Mouse (Mus musculus): Measurements from ENCODE around the gene Gng12. TPM values are rescaled to one million over a fixed set of nuclear protein-coding genes. Genes with fewer than 3 reads are reported as not detected.

The Gng12 gene
- polyA plus RNA-seq, 1 experiment from 2014 or later, result 73.9 TPM

- H3K4me3 ChIP-seq (ENCODE audit: control insufficient read depth in 1 of 2, insufficient read depth in 1 of 2, low read depth in 1 of 2, low read length in 2 of 2), result no peak overlapping the region
- WGBS, result 94% methylated on average over 3 of the region's 3 CpGs
- H3K9me3 ChIP-seq (ENCODE audit: control insufficient read depth, low read length), result no peaks in the 10 kb centered on the region
- no peak overlapping the region for H3K27ac ChIP-seq (replicated peaks in 1 of 2; ENCODE audit: control insufficient read depth in 1 of 2, insufficient read depth in 1 of 2, low read depth in 2 of 2, low read length in 2 of 2)
- no peaks in the 10 kb centered on the region for H3K36me3 ChIP-seq (ENCODE audit: control insufficient read depth, insufficient read depth, low read length)
- H3K27me3 ChIP-seq (ENCODE audit: control insufficient read depth, insufficient read depth, low read length), result no peaks in the 10 kb centered on the region
- no peak for ATAC-seq (ENCODE audit: insufficient number of reproducible peaks, insufficient read depth, low FRiP score, low read depth)
- no peak overlapping the region for H3K9ac ChIP-seq (ENCODE audit: low read length)
- H3K4me1 ChIP-seq (ENCODE audit: control insufficient read depth in 2 of 2, insufficient read depth in 2 of 2, low read length in 2 of 2), result peaks cover 4 to 9% of the 10 kb centered on the region in 2 experiments
- H3K4me2 ChIP-seq (ENCODE audit: low read length), result no peak overlapping the region
Measured at GRCm38 (mm10) chr6:66948111-66948510, 51.9 kb downstream of the Gng12 start.

- Histone ChIP-seq H3K4me3 (ENCODE audit: control insufficient read depth in 1 of 2, insufficient read depth in 1 of 2, low read depth in 1 of 2, low read length in 2 of 2) (no peak overlapping the region), H3K9me3 (ENCODE audit: control insufficient read depth, low read length) (no peaks in the 10 kb centered on the region), H3K27ac (replicated peaks in 1 of 2; ENCODE audit: control insufficient read depth in 1 of 2, insufficient read depth in 1 of 2, low read depth in 2 of 2, low read length in 2 of 2) (no peak overlapping the region), H3K4me2 (ENCODE audit: low read length) (no peak overlapping the region), H3K36me3 (ENCODE audit: control insufficient read depth, insufficient read depth, low read length) (no peaks in the 10 kb centered on the region), H3K27me3 (ENCODE audit: control insufficient read depth, insufficient read depth, low read length) (no peaks in the 10 kb centered on the region), H3K4me1 (ENCODE audit: control insufficient read depth in 2 of 2, insufficient read depth in 2 of 2, low read length in 2 of 2) (peaks cover 2 to 5% of the 10 kb centered on the region in 2 experiments), H3K9ac (ENCODE audit: low read length) (no peak overlapping the region)
- WGBS, result 25% methylated on average over 3 of the region's 3 CpGs
- no peak for ATAC-seq (ENCODE audit: insufficient number of reproducible peaks, insufficient read depth, low FRiP score, low read depth)
Measured at GRCm38 (mm10) chr6:66948848-66949247, 52.7 kb downstream of the Gng12 start.

- no peaks in the 10 kb centered on the region for H3K36me3 ChIP-seq (ENCODE audit: control insufficient read depth, insufficient read depth, low read length)
- WGBS, result 67% methylated on average over 5 of the region's 5 CpGs
- H3K4me3 ChIP-seq (ENCODE audit: control insufficient read depth in 1 of 2, insufficient read depth in 1 of 2, low read depth in 1 of 2, low read length in 2 of 2), result no peak overlapping the region
- no peak overlapping the region for H3K9ac ChIP-seq (ENCODE audit: low read length)
- H3K27ac ChIP-seq (replicated peaks in 1 of 2; ENCODE audit: control insufficient read depth in 1 of 2, insufficient read depth in 1 of 2, low read depth in 2 of 2, low read length in 2 of 2), result no peak overlapping the region
- no peak for ATAC-seq (ENCODE audit: insufficient number of reproducible peaks, insufficient read depth, low FRiP score, low read depth)
- peaks cover 2 to 7% of the 10 kb centered on the region in 2 experiments for H3K4me1 ChIP-seq (ENCODE audit: control insufficient read depth in 2 of 2, insufficient read depth in 2 of 2, low read length in 2 of 2)
- no peak overlapping the region for H3K4me2 ChIP-seq (ENCODE audit: low read length)
- H3K27me3 ChIP-seq (ENCODE audit: control insufficient read depth, insufficient read depth, low read length), result no peaks in the 10 kb centered on the region
- no peaks in the 10 kb centered on the region for H3K9me3 ChIP-seq (ENCODE audit: control insufficient read depth, low read length)
Measured at GRCm38 (mm10) chr6:66951726-66952418, 55.7 kb downstream of the Gng12 start.

GRCm38 (mm10) chr6:66953951-66954519, 57.8 kb downstream of the Gng12 start:
- no peaks in the 10 kb centered on the region for H3K9me3 ChIP-seq (ENCODE audit: control insufficient read depth, low read length)
- WGBS, result 54% methylated on average over 11 of the region's 11 CpGs
- ATAC-seq (ENCODE audit: insufficient number of reproducible peaks, insufficient read depth, low FRiP score, low read depth), result no peak
- no peaks in the 10 kb centered on the region for H3K27me3 ChIP-seq (ENCODE audit: control insufficient read depth, insufficient read depth, low read length)
- H3K36me3 ChIP-seq (ENCODE audit: control insufficient read depth, insufficient read depth, low read length), result no peaks in the 10 kb centered on the region
- no peak overlapping the region for H3K9ac ChIP-seq (ENCODE audit: low read length)
- H3K4me2 ChIP-seq (ENCODE audit: low read length), result no peak overlapping the region
- peaks cover under 1 to 5% of the 10 kb centered on the region in 2 experiments for H3K4me1 ChIP-seq (ENCODE audit: control insufficient read depth in 2 of 2, insufficient read depth in 2 of 2, low read length in 2 of 2)
- no peak overlapping the region for H3K27ac ChIP-seq (replicated peaks in 1 of 2; ENCODE audit: control insufficient read depth in 1 of 2, insufficient read depth in 1 of 2, low read depth in 2 of 2, low read length in 2 of 2)
- no peak overlapping the region for H3K4me3 ChIP-seq (ENCODE audit: control insufficient read depth in 1 of 2, insufficient read depth in 1 of 2, low read depth in 1 of 2, low read length in 2 of 2)

GRCm38 (mm10) chr6:66955089-66955657, 59.0 kb downstream of the Gng12 start:
- no peaks in the 10 kb centered on the region for H3K27me3 ChIP-seq (ENCODE audit: control insufficient read depth, insufficient read depth, low read length)
- no peak overlapping the region for H3K4me3 ChIP-seq (ENCODE audit: control insufficient read depth in 1 of 2, insufficient read depth in 1 of 2, low read depth in 1 of 2, low read length in 2 of 2)
- H3K9me3 ChIP-seq (ENCODE audit: control insufficient read depth, low read length), result no peaks in the 10 kb centered on the region
- no peaks in the 10 kb centered on the region for H3K36me3 ChIP-seq (ENCODE audit: control insufficient read depth, insufficient read depth, low read length)
- H3K4me2 ChIP-seq (ENCODE audit: low read length), result no peak overlapping the region
- H3K27ac ChIP-seq (replicated peaks in 1 of 2; ENCODE audit: control insufficient read depth in 1 of 2, insufficient read depth in 1 of 2, low read depth in 2 of 2, low read length in 2 of 2), result no peak overlapping the region
- H3K4me1 ChIP-seq (ENCODE audit: control insufficient read depth in 2 of 2, insufficient read depth in 2 of 2, low read length in 2 of 2), result peaks cover 2 to 10% of the 10 kb centered on the region in 2 experiments; a peak in 2 of 4 replicates
- 81% methylated on average over 11 of the region's 11 CpGs for WGBS
- ATAC-seq (ENCODE audit: insufficient number of reproducible peaks, insufficient read depth, low FRiP score, low read depth), result no peak
- H3K9ac ChIP-seq (ENCODE audit: low read length), result no peak overlapping the region

GRCm38 (mm10) chr6:66958466-66959235, 62.5 kb downstream of the Gng12 start:
- ATAC-seq (ENCODE audit: insufficient number of reproducible peaks, insufficient read depth, low FRiP score, low read depth), result no peak
- Histone ChIP-seq H3K36me3 (ENCODE audit: control insufficient read depth, insufficient read depth, low read length) (no peaks in the 10 kb centered on the region), H3K4me1 (ENCODE audit: control insufficient read depth in 2 of 2, insufficient read depth in 2 of 2, low read length in 2 of 2) (peaks cover 4 to 21% of the 10 kb centered on the region in 2 experiments), H3K4me2 (ENCODE audit: low read length) (no peak overlapping the region), H3K9ac (ENCODE audit: low read length) (no peak overlapping the region), H3K9me3 (ENCODE audit: control insufficient read depth, low read length) (no peaks in the 10 kb centered on the region), H3K4me3 (ENCODE audit: control insufficient read depth in 1 of 2, insufficient read depth in 1 of 2, low read depth in 1 of 2, low read length in 2 of 2) (no peak overlapping the region), H3K27me3 (ENCODE audit: control insufficient read depth, insufficient read depth, low read length) (no peaks in the 10 kb centered on the region), H3K27ac (replicated peaks in 1 of 2; ENCODE audit: control insufficient read depth in 1 of 2, insufficient read depth in 1 of 2, low read depth in 2 of 2, low read length in 2 of 2) (no peak overlapping the region)
- 90% methylated on average over 5 of the region's 5 CpGs for WGBS

- peak; percentile 60 for ATAC-seq (ENCODE audit: insufficient number of reproducible peaks, insufficient read depth, low FRiP score, low read depth)
- Histone ChIP-seq H3K9me3 (ENCODE audit: control insufficient read depth, low read length) (no peaks in the 10 kb centered on the region), H3K9ac (ENCODE audit: low read length) (no peak overlapping the region), H3K4me3 (ENCODE audit: control insufficient read depth in 1 of 2, insufficient read depth in 1 of 2, low read depth in 1 of 2, low read length in 2 of 2) (no peak overlapping the region), H3K36me3 (ENCODE audit: control insufficient read depth, insufficient read depth, low read length) (no peaks in the 10 kb centered on the region), H3K27ac (replicated peaks in 1 of 2; ENCODE audit: control insufficient read depth in 1 of 2, insufficient read depth in 1 of 2, low read depth in 2 of 2, low read length in 2 of 2) (no peak overlapping the region), H3K4me2 (ENCODE audit: low read length) (no peak overlapping the region), H3K27me3 (ENCODE audit: control insufficient read depth, insufficient read depth, low read length) (no peaks in the 10 kb centered on the region), H3K4me1 (ENCODE audit: control insufficient read depth in 2 of 2, insufficient read depth in 2 of 2, low read length in 2 of 2) (peaks cover 21 to 49% of the 10 kb centered on the region in 2 experiments)
- WGBS, result 25% methylated on average over 2 of the region's 2 CpGs
Measured at GRCm38 (mm10) chr6:66962582-66963043, 66.4 kb downstream of the Gng12 start.
